Mouse (Mus musculus) limb, embryonic 15.5 days (tissue): ENCODE data around the gene Fkbp8. TPM values are rescaled to one million over a fixed set of nuclear protein-coding genes. Genes with fewer than 3 reads are reported as not detected.

Experiments
- ATAC-seq: fragments of 200-750 bp; cut with Nextera tagmentation; 2 replicates; pipeline ENCODE4 v1.8.0; 2017; ENCODE audit warnings: low read depth, moderate TSS enrichment; ENCODE audit not compliant: insufficient number of reproducible peaks, low FRiP score, low TSS enrichment
- H3K27ac ChIP-seq: fragments of 300-500 bp; sonication (generic); 2 replicates; pipeline ENCODE4 v1.5.1; 2015; ENCODE audit warnings: moderate library complexity, mild to moderate bottlenecking, inconsistent platforms
- H3K27me3 ChIP-seq: fragments of 300-500 bp; sonication (generic); 2 replicates; pipeline ENCODE4 v1.6.1; 2015; ENCODE audit warnings: inconsistent platforms
- H3K36me3 ChIP-seq: fragments of 300-500 bp; sonication (generic); 2 replicates; pipeline ENCODE4 v1.6.1; 2015; ENCODE audit warnings: inconsistent platforms
- H3K4me1 ChIP-seq: fragments of 300-500 bp; sonication (generic); 2 replicates; pipeline ENCODE4 v1.6.1; 2015; ENCODE audit warnings: inconsistent platforms
- H3K4me2 ChIP-seq: fragments of 300-500 bp; sonication (generic); 2 replicates; pipeline ENCODE4 v1.6.1; 2015; ENCODE audit warnings: mild to moderate bottlenecking, inconsistent platforms
- H3K4me3 ChIP-seq: fragments of 300-500 bp; sonication (generic); 2 replicates; pipeline ENCODE4 v1.5.1; 2015; ENCODE audit warnings: mild to moderate bottlenecking, inconsistent platforms
- H3K9ac ChIP-seq: fragments of 300-500 bp; sonication (generic); 2 replicates; pipeline ENCODE4 v1.6.1; 2015; ENCODE audit warnings: inconsistent platforms
- H3K9me3 ChIP-seq: fragments of 300-500 bp; sonication (generic); 2 replicates; pipeline ENCODE4 v1.6.1; 2016; ENCODE audit warnings: inconsistent platforms
- WGBS: fragments of 180-500 bp; shearing (Covaris S2); methylation state at CpG from one replicate; pipeline ENCODE4 v1.1.7; 2015; 5-methylcytosine and 5-hydroxymethylcytosine counted together
- polyA plus RNA-seq: library from polyadenylated mRNA; unstranded; fragments of >200 nt; fragmentation: Nextera tagmentation; extraction: Ambion mirVana; gene quantifications from 2 replicates; pipeline ENCODE4 v1.2.1, GENCODE M21; 2015

Fkbp8 gene
- polyA plus RNA-seq, 1 experiment from 2014 or later = 274 TPM

GRCm38 (mm10) chr8:70517940-70518643 is 9.4 kb upstream of the Fkbp8 start:
- WGBS = 67% methylated on average over 10 of the region's 10 CpGs
- Histone ChIP-seq H3K9me3 (no peaks in the 10 kb centered on the region), H3K4me1 (peaks cover 16% of the 10 kb centered on the region), H3K4me3 (no peak overlapping the region), H3K36me3 (peaks cover 48% of the 10 kb centered on the region), H3K27me3 (no peaks in the 10 kb centered on the region), H3K27ac (no peak overlapping the region), H3K9ac (no peak overlapping the region), H3K4me2 (no peak overlapping the region)
- no peak for ATAC-seq

- 89% methylated on average over 6 of the region's 6 CpGs for WGBS
- peaks cover 13% of the 10 kb centered on the region for H3K4me1 ChIP-seq
Observed at GRCm38 (mm10) chr8:70519043-70519442, 8.5 kb upstream of the Fkbp8 start.

GRCm38 (mm10) chr8:70519606-70520005 is 7.9 kb upstream of the Fkbp8 start:
- H3K27ac ChIP-seq = no peak overlapping the region
- H3K27me3 ChIP-seq = no peaks in the 10 kb centered on the region
- no peak overlapping the region for H3K4me3 ChIP-seq
- no peaks in the 10 kb centered on the region for H3K9me3 ChIP-seq
- H3K4me2 ChIP-seq = no peak overlapping the region
- H3K36me3 ChIP-seq = peaks cover 36% of the 10 kb centered on the region
- no peak for ATAC-seq
- H3K9ac ChIP-seq = no peak overlapping the region
- WGBS = 58% methylated on average over 2 of the region's 2 CpGs
- H3K4me1 ChIP-seq = peaks cover 13% of the 10 kb centered on the region

More at GRCm38 (mm10) chr8:70519043-70519442, 8.5 kb upstream of the Fkbp8 start:
- H3K36me3 ChIP-seq = peaks cover 41% of the 10 kb centered on the region
- ATAC-seq = no peak
- H3K9me3 ChIP-seq = no peaks in the 10 kb centered on the region
- no peak overlapping the region for H3K4me2 ChIP-seq
- no peak overlapping the region for H3K27ac ChIP-seq
- H3K9ac ChIP-seq = no peak overlapping the region
- H3K27me3 ChIP-seq = no peaks in the 10 kb centered on the region
- no peak overlapping the region for H3K4me3 ChIP-seq

- H3K27ac ChIP-seq = peak overlapping the region; percentile 85
- H3K4me3 ChIP-seq = peak overlapping the region; percentile 64
- peaks cover 19% of the 10 kb centered on the region for H3K36me3 ChIP-seq
- WGBS = under 1% methylated on average over 51 of the region's 51 CpGs
- peak overlapping the region; percentile 55 for H3K9ac ChIP-seq
- peaks cover 23% of the 10 kb centered on the region for H3K4me1 ChIP-seq
- H3K27me3 ChIP-seq = no peaks in the 10 kb centered on the region
- no peaks in the 10 kb centered on the region for H3K9me3 ChIP-seq
- H3K4me2 ChIP-seq = peak overlapping the region; percentile 77
- peak; percentile 77 for ATAC-seq
Observed at GRCm38 (mm10) chr8:70522592-70523403, 4.7 kb upstream of the Fkbp8 start.

- 1% methylated on average over 8 of the region's 8 CpGs for WGBS
- H3K4me3 ChIP-seq = peak overlapping the region; percentile 83
- ATAC-seq = no peak
Observed at GRCm38 (mm10) chr8:70527111-70527511, 413 bp upstream of the Fkbp8 start.

GRCm38 (mm10) chr8:70528182-70528797 is 766 bp downstream of the Fkbp8 start:
- Histone ChIP-seq H3K9ac (peak overlapping the region; percentile 93), H3K4me3 (peak overlapping the region; percentile 83), H3K36me3 (peaks cover 41% of the 10 kb centered on the region), H3K4me1 (peaks cover 27% of the 10 kb centered on the region), H3K9me3 (no peaks in the 10 kb centered on the region), H3K27ac (peak overlapping the region; percentile 90), H3K4me2 (peak overlapping the region; percentile 66), H3K27me3 (no peaks in the 10 kb centered on the region)
- WGBS = 26% methylated on average over 13 of the region's 13 CpGs
- ATAC-seq = no peak

More at GRCm38 (mm10) chr8:70527111-70527511, 413 bp upstream of the Fkbp8 start:
- Histone ChIP-seq H3K27ac (peak overlapping the region; percentile 90), H3K36me3 (peaks cover 29% of the 10 kb centered on the region), H3K9ac (peak overlapping the region; percentile 45), H3K9me3 (no peaks in the 10 kb centered on the region), H3K27me3 (no peaks in the 10 kb centered on the region), H3K4me2 (peak overlapping the region; percentile 66), H3K4me1 (peaks cover 34% of the 10 kb centered on the region)

- Histone ChIP-seq H3K27ac (no peak overlapping the region), H3K36me3 (peaks cover 51% of the 10 kb centered on the region), H3K9ac (no peak overlapping the region), H3K4me2 (0 out of 2 replicates have a peak overlapping the region, but pooled peaks have one; percentile 1), H3K4me3 (no peak overlapping the region), H3K27me3 (no peaks in the 10 kb centered on the region), H3K4me1 (peaks cover 24% of the 10 kb centered on the region), H3K9me3 (no peaks in the 10 kb centered on the region)
- 75% methylated on average over 5 of the region's 5 CpGs for WGBS
- no peak for ATAC-seq
Observed at GRCm38 (mm10) chr8:70529299-70529698, 1.8 kb downstream of the Fkbp8 start.

GRCm38 (mm10) chr8:70529741-70530161 is 2.2 kb downstream of the Fkbp8 start:
- H3K4me3 ChIP-seq = no peak overlapping the region
- H3K4me2 ChIP-seq = no peak overlapping the region
- H3K9me3 ChIP-seq = no peaks in the 10 kb centered on the region
- H3K4me1 ChIP-seq = peaks cover 24% of the 10 kb centered on the region
- no peaks in the 10 kb centered on the region for H3K27me3 ChIP-seq
- no peak for ATAC-seq
- no peak overlapping the region for H3K9ac ChIP-seq
- H3K36me3 ChIP-seq = peaks cover 55% of the 10 kb centered on the region
- 93% methylated on average over 3 of the region's 3 CpGs for WGBS
- no peak overlapping the region for H3K27ac ChIP-seq

- no peak for ATAC-seq
- H3K27ac ChIP-seq = no peak overlapping the region
- WGBS = 88% methylated on average over 2 of the region's 2 CpGs
- H3K4me3 ChIP-seq = no peak overlapping the region
- peaks cover 61% of the 10 kb centered on the region for H3K36me3 ChIP-seq
- no peaks in the 10 kb centered on the region for H3K27me3 ChIP-seq
- no peak overlapping the region for H3K4me2 ChIP-seq
- H3K9me3 ChIP-seq = no peaks in the 10 kb centered on the region
- H3K4me1 ChIP-seq = peaks cover 24% of the 10 kb centered on the region
- H3K9ac ChIP-seq = no peak overlapping the region
Observed at GRCm38 (mm10) chr8:70530314-70530713, 2.8 kb downstream of the Fkbp8 start.

GRCm38 (mm10) chr8:70534281-70534680 is 6.8 kb downstream of the Fkbp8 start:
- Histone ChIP-seq H3K4me1 (peaks cover 12% of the 10 kb centered on the region), H3K9me3 (no peaks in the 10 kb centered on the region), H3K4me2 (no peak overlapping the region), H3K9ac (no peak overlapping the region), H3K36me3 (peaks cover 77% of the 10 kb centered on the region), H3K27ac (no peak overlapping the region), H3K27me3 (no peaks in the 10 kb centered on the region), H3K4me3 (no peak overlapping the region)
- WGBS = 89% methylated on average over 12 of the region's 12 CpGs
- ATAC-seq = no peak

GRCm38 (mm10) chr8:70535221-70535620 is 7.7 kb downstream of the Fkbp8 start:
- no peak for ATAC-seq
- 92% methylated on average over 3 of the region's 3 CpGs for WGBS
- Histone ChIP-seq H3K9ac (no peak overlapping the region), H3K4me2 (no peak overlapping the region), H3K4me1 (peaks cover 12% of the 10 kb centered on the region), H3K27me3 (no peaks in the 10 kb centered on the region), H3K27ac (no peak overlapping the region), H3K9me3 (no peaks in the 10 kb centered on the region), H3K36me3 (peaks cover 68% of the 10 kb centered on the region), H3K4me3 (no peak overlapping the region)

- Histone ChIP-seq H3K4me3 (no peak overlapping the region), H3K27me3 (no peaks in the 10 kb centered on the region), H3K9me3 (no peaks in the 10 kb centered on the region), H3K36me3 (peaks cover 63% of the 10 kb centered on the region), H3K9ac (no peak overlapping the region), H3K27ac (no peak overlapping the region), H3K4me1 (peaks cover 17% of the 10 kb centered on the region), H3K4me2 (no peak overlapping the region)
- no peak for ATAC-seq
- 90% methylated on average over 2 of the region's 2 CpGs for WGBS
Observed at GRCm38 (mm10) chr8:70535701-70536100, 8.2 kb downstream of the Fkbp8 start.
